26 mouse cellular contexts compared by ENCODE assay signal in the genomic region with DNA sequence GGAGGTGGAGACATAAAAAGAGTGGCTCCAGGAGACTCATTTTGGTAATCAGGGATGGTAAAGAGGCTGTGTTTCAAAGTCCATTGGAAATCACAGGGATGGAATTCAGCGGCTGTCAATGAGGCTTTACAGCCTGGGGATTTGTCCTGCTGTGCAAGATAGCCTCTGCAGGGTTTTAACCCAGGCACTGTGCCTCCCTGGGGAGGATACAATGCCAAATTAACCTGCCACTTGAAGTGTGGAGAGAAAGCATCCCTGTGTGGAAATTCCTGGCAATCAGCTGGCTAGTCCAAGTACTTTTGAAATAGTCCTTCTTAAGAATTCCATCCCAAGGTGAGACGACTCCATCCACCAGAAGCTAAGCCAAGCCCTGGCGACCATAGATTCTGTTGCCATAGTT.
"Had no signal": no experiment of that assay in that cellular context is flagged by ENCODE, and none has a peak within 500 bp of the region (broad histone marks: within the 10 kb centered on the region; RNA-seq: fewer than 3 reads in every experiment).

No protein-coding gene starts in this region.

- H3K4me1 ChIP-seq: heart, embryonic 13.5 days; heart, embryonic 15.5 days; kidney, embryonic 15.5 days; limb, embryonic 15.5 days; liver, embryonic 12.5 days had no signal

- H3K36me3 ChIP-seq: heart, embryonic 13.5 days; heart, embryonic 15.5 days; hindbrain, embryonic 10.5 days; hindbrain, embryonic 12.5 days; kidney, embryonic 15.5 days; limb, embryonic 13.5 days; limb, embryonic 15.5 days; liver, embryonic 12.5 days had no signal

- H3K27ac ChIP-seq: heart, embryonic 13.5 days; heart, embryonic 15.5 days; hindbrain, embryonic 10.5 days; hindbrain, embryonic 12.5 days; hindbrain, embryonic 14.5 days; kidney, embryonic 15.5 days; kidney, postnatal 0 days; limb, embryonic 13.5 days; limb, embryonic 15.5 days; liver, embryonic 12.5 days; liver, embryonic 14.5 days had no signal

- ATAC-seq: hindbrain, embryonic 16.5 days; inflammation-experienced regulatory T-cells, adult 6 months; liver, embryonic 12.5 days had no signal

- DNase-seq: gastrocnemius, postnatal 14 days; gastrocnemius, postnatal 36 days; heart, adult 18-20 months; heart, postnatal 4 days; kidney, adult 11 months; kidney, adult 2 months; kidney, adult 9 months; kidney, postnatal 14 days; kidney, postnatal 4 days; layer of hippocampus, adult 9-11 months; layer of hippocampus, postnatal 36 days; left cerebral cortex, postnatal 4 days; lung, adult 18-20 months had no signal

- H3K4me3 ChIP-seq: heart, embryonic 13.5 days; heart, embryonic 15.5 days; hindbrain, embryonic 10.5 days; hindbrain, embryonic 12.5 days; kidney, embryonic 15.5 days; limb, embryonic 13.5 days; limb, embryonic 15.5 days; liver, embryonic 12.5 days had no signal

- H3K9ac ChIP-seq: heart, embryonic 13.5 days; heart, embryonic 15.5 days; hindbrain, embryonic 12.5 days; hindbrain, embryonic 14.5 days; kidney, embryonic 15.5 days; limb, embryonic 13.5 days; limb, embryonic 15.5 days; liver, embryonic 12.5 days; liver, embryonic 14.5 days had no signal

- H3K27me3 ChIP-seq: heart, embryonic 15.5 days; hindbrain, embryonic 12.5 days; limb, embryonic 13.5 days; limb, embryonic 15.5 days; liver, embryonic 12.5 days had no signal
